8 mouse cellular contexts compared by ENCODE assay signal in the genomic region with DNA sequence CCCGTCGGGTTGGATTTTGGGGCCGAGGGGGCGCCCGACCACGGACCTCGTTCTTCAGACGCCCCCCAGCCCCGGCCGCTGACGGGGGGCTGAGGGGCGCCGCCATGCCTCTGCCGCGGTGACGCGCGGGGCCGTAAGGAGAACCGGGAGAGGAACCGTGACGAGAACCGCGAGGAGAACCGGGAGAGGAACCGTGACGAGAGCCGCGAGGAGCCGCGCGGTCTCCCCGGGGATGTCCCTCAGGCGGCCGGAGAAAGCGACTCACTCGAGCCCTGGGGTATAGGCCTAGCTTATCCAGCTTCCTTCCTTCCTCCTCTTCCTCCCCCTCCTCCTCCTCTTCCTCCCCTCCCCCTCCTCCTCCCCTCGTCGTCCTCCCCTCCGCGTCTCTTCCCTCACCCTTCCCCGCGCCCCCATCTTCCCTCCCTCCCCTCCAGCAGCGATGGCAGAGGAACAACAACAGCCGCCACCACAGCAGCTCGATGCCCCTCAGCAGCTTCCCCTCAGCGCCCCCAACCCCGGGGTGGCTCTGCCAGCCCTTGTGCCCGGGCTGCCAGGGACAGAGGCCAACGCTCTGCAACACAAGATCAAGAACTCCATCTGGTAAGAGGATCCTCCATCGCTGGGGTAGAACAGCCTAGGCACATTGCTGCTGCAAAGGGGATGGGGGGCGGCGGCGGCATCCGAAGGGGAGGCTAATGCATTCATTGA. TPM values are rescaled to one million over a fixed set of nuclear protein-coding genes. Genes with fewer than 3 reads are reported as not detected.
DNase-seq lines count a peak whose midpoint lies in the region; ATAC-seq lines count a peak whose summit lies in the region.

No protein-coding gene starts in this region.

- peak overlapping the region; percentile 96 for H3K4me3 ChIP-seq in intestine, embryonic 14.5 days (ENCODE audit: low read depth, low read length)

- peak overlapping the region; percentile 98 for H3K9ac ChIP-seq in intestine, embryonic 14.5 days (ENCODE audit: low read length)

- no peaks in the 10 kb centered on the region for H3K36me3 ChIP-seq in intestine, embryonic 14.5 days (ENCODE audit: control insufficient read depth, insufficient read depth, low read length)

- intact Hi-C loops in left cerebral cortex, postnatal 25 days (cut with DNase I), result loop anchor here (5.0 kb wide), 1 partner anchor 130 kb away; the partner anchor contains the start of gene Nedd4

- H3K9me3 ChIP-seq in intestine, embryonic 14.5 days (ENCODE audit: control insufficient read depth, low read length), result no peaks in the 10 kb centered on the region

- H3K27ac ChIP-seq in intestine, embryonic 14.5 days (ENCODE audit: low read depth), result peak overlapping the region; percentile 98

- peaks cover 9% of the 10 kb centered on the region; the same call in 1 of the 2 replicates for H3K4me1 ChIP-seq in intestine, embryonic 14.5 days (replicated peaks; ENCODE audit: control insufficient read depth, insufficient read depth, low read length)

- peak; percentile 24 for ATAC-seq in intestine, embryonic 14.5 days (replicated peaks; ENCODE audit: low FRiP score, low TSS enrichment, low read depth)
- peak; percentile 36 for ATAC-seq in megakaryocyte-erythroid progenitor cell, adult 5-6 weeks (replicated peaks; ENCODE audit: low FRiP score, low TSS enrichment, poor library complexity, severe bottlenecking)

- peak overlapping the region; percentile 82 for H3K4me2 ChIP-seq in intestine, embryonic 14.5 days (ENCODE audit: low read length)

- DNase-seq in adrenal gland, adult (ENCODE audit: inconsistent age in 2 of 2, low spot score in 1 of 2), result peak; percentile 59 to 86
- peak; percentile 60 for DNase-seq in embryo, embryonic 10 days (ENCODE audit: low spot score)
- DNase-seq in gastrocnemius, postnatal 10 days, result peak; percentile 54
- peak; percentile 84 for DNase-seq in intestine, embryonic 14.5 days (ENCODE audit: low spot score)
- DNase-seq in left cerebral cortex, postnatal 25 days (ENCODE audit: low spot score in 2 of 2), result peak; percentile 31 to 51
- peak; percentile 47 for DNase-seq in right cerebral cortex, postnatal 25 days
- peak; percentile 13 to 22 for DNase-seq in urinary bladder, postnatal 36 days (ENCODE audit: low spot score in 2 of 2)

- H3K27me3 ChIP-seq in intestine, embryonic 14.5 days (replicated peaks; ENCODE audit: control insufficient read depth, insufficient read depth, low read length), result no peaks in the 10 kb centered on the region

- under 1% methylated on average over 25 of the region's 55 CpGs for WGBS in intestine, embryonic 14.5 days

RNA-seq across cellular contexts. Expression of gene Rfx7, which starts 0.5 kb away (rescaled TPM):
- 10 to 100 TPM; 30.2 to 30.4 TPM for total RNA-seq in gastrocnemius, postnatal 10 days (2021)
- 17.9 and 18.0 TPM in 2 replicates for polyA plus RNA-seq in intestine, embryonic 14.5 days (2014; fragmentation: Nextera tagmentation; extraction: Ambion mirVana)
- total RNA-seq in left cerebral cortex, postnatal 25 days (2021), result 10 to 100 TPM; 27.7 to 30.3 TPM
- total RNA-seq in megakaryocyte-erythroid progenitor cell, adult 5-6 weeks (2014; fragmentation: Nextera tagmentation), result 44.3 and 50.8 TPM in 2 replicates
- total RNA-seq in megakaryocyte-erythroid progenitor cell, adult 5-6 weeks (2017), result 14.8 and 28.6 TPM in 2 replicates

RNA-seq across cellular contexts. Expression of gene Tex9, which starts 40.5 kb away (rescaled TPM):
- 1 to 10 TPM; 2.4 to 3.2 TPM for total RNA-seq in gastrocnemius, postnatal 10 days (2021)
- polyA plus RNA-seq in intestine, embryonic 14.5 days (2014; fragmentation: Nextera tagmentation; extraction: Ambion mirVana), result 22.8 and 25.0 TPM in 2 replicates
- 10 to 100 TPM in 1 of 2 experiments, 1 to 10 TPM in 1; 8.3 to 13.9 TPM for total RNA-seq in left cerebral cortex, postnatal 25 days (2021)
- total RNA-seq in megakaryocyte-erythroid progenitor cell, adult 5-6 weeks (2014; fragmentation: Nextera tagmentation), result 27.9 and 34.0 TPM in 2 replicates
- total RNA-seq in megakaryocyte-erythroid progenitor cell, adult 5-6 weeks (2017), result 30.5 and 52.0 TPM in 2 replicates

Comparison
In these comparisons a context has a peak if more than half of its experiments do, and no peak if none do; other contexts are left out.
1. Peak in every context shown above with its lines: DNase-seq, ATAC-seq, H3K4me3 ChIP-seq and H3K27ac ChIP-seq.
2. DNase-seq: peak in every context shown above with its lines; median percentile 84 in intestine, embryonic 14.5 days; 72 in adrenal gland, adult; 60 in embryo, embryonic 10 days; 54 in gastrocnemius, postnatal 10 days; 47 in right cerebral cortex, postnatal 25 days; 41 in left cerebral cortex, postnatal 25 days; 18 in urinary bladder, postnatal 36 days.